Mouse (Mus musculus): ENCODE data around the gene Ankrd36. TPM values are rescaled to one million over a fixed set of nuclear protein-coding genes. Genes with fewer than 3 reads are reported as not detected.
A peak's percentile ranks its signal among the peaks of the same experiment; 100 is the strongest.

Ankrd36 gene
- polyA plus RNA-seq (2015; fragmentation: Nextera tagmentation; extraction: Ambion mirVana) = 0.12 and 0.13 TPM in 2 replicates

DNA sequence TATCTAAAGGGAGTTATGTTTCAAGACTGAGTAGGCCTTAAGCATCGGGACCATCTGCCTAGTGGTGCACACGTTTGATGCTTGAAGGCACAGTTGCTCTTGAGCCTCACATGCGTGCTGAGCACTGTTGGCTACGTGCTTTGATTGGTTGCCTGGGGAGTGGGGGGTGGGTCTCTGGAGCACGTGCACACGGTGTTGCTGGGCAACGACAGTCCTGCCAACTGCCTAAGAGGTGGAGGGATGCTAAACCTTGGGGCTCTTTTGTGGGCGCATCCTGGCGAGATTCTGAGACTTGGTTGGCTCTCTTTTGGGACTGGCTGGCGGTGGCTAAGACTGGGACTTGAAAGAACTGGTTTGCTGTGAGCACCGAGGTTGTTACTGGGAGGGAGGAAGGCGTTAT, at the start of gene Ankrd36:
Ankrd36 (plus strand) TSS at position 211 of the 400 bp plus-strand sequence.
- ATAC-seq (replicated peaks) = no peak
- no peaks in the 10 kb centered on the region for H3K4me1 ChIP-seq
- no peaks in the 10 kb centered on the region for H3K36me3 ChIP-seq (replicated peaks)
- no peak within 1 kb of the TSS for H3K9ac ChIP-seq
- no peak within 1 kb of the TSS for H3K4me3 ChIP-seq
- H3K27me3 ChIP-seq (replicated peaks) = no peaks in the 10 kb centered on the region
- no peak within 1 kb of the TSS for H3K27ac ChIP-seq
- no peaks in the 10 kb centered on the region for H3K9me3 ChIP-seq
- 64% methylated on average over 12 of the region's 12 CpGs for WGBS
- no peak within 1 kb of the TSS for H3K4me2 ChIP-seq

DNA sequence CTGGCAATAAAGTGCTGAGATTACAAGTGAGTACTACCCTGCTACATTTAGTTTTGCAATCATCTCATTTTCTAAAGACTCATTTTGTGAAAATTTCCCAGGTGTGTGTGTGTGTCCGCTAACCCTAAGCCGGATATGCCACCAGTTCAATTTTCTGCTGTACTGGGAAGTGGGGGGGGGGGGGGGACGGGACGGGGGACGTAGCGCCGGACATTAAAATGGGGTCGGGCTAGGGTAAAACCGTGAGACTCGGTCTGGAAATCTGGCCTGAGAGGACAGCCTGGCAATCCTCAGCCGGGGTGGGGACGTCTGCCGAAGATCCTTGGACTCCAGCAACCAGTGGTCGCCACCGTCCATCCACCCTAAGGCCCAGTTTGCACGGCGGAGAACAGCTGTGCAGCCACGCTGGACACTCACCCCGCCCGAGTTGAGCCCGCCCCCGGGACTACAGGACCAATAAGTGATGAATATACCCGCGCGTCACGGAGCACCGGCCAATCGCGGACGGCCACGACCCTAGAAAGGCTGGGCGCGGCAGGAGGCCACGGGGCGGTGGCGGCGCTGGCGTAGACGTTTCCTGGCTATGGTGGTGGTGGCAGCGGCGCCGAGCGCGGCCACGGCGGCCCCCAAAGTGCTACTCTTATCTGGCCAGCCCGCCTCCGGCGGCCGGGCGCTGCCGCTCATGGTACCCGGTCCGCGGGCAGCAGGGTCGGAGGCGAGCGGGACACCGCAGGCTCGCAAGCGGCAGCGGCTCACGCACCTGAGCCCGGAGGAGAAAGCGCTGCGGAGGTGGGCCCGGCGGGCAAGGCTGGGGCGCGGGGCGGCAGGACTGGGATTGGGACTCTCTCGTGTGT, 48.8 kb upstream of the Ankrd36 start, which contains the start of gene Xbp1:
Xbp1 (plus strand) TSS at position 248 of the 854 bp plus-strand sequence.
- Histone ChIP-seq H3K4me2 (peak within 1 kb of the TSS; percentile 72), H3K4me3 (peak within 1 kb of the TSS; percentile 95), H3K36me3 (replicated peaks) (peaks cover 28% of the 10 kb centered on the region), H3K4me1 (peaks cover 27% of the 10 kb centered on the region), H3K9me3 (no peaks in the 10 kb centered on the region), H3K27me3 (replicated peaks) (no peaks in the 10 kb centered on the region), H3K27ac (peak within 1 kb of the TSS; percentile 94), H3K9ac (peak within 1 kb of the TSS; percentile 98)
- ATAC-seq (replicated peaks) = peak; percentile 98
- WGBS = under 1% methylated on average over 72 of the region's 72 CpGs

DNA sequence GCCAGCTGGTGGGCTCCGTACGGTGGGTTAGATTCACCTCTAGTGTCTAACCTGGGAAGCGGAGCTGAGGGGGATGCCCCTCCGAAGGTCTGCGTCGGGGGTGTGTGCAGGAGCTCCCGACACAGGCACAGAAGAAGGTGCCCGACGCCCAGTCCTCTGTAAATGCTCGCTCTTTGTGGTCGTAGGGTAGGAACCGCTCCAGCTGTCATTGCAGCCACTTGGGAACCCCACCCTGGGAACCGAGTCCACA, 48.3 kb upstream of the Ankrd36 start:
- ATAC-seq (replicated peaks) = peak; percentile 61; the same call in 1 of the 2 replicates
- Histone ChIP-seq H3K4me1 (peaks cover 27% of the 10 kb centered on the region), H3K27me3 (replicated peaks) (no peaks in the 10 kb centered on the region), H3K4me2 (peak overlapping the region; percentile 72), H3K36me3 (replicated peaks) (peaks cover 32% of the 10 kb centered on the region), H3K4me3 (peak overlapping the region; percentile 95), H3K27ac (peak overlapping the region; percentile 94), H3K9ac (peak overlapping the region; percentile 98), H3K9me3 (no peaks in the 10 kb centered on the region)
- 0% methylated on average over 13 of the region's 13 CpGs for WGBS

DNA sequence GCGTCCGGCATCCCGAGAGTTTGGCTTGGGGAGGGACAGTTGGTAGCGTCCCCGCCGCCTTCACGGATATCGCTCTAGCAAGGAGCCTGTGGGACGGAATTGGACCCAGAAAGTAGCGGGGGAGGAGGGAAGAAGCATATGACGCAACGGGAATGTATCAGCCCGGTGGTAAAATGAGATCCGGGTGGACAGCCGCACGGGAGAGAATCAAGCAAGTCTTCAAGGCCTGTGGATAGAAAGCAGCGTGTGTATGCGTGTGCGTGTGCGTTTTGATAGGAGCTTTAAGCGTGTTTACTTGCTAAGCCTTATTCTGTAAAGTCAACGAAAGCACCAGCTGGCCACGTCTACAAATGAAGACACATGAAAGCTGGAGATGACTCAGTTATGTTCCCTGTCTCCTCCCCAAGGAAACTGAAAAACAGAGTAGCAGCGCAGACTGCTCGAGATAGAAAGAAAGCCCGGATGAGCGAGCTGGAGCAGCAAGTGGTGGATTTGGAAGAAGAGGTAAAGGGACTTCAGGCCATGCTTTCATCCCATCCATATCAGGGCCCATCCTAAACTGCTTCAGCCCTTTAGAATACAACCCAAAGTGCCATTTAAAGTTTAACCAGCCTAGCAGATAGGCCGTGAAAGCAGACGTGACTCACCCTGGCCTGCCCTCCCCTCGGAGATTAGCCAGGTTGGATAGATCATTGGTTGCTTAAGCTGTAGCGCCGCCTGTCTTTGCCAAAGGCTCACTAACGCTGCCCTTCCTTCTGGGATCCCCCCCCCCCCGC, 47.8 kb upstream of the Ankrd36 start:
- H3K4me2 ChIP-seq = peak overlapping the region; percentile 72
- H3K27ac ChIP-seq = peak overlapping the region; percentile 94
- peak overlapping the region; percentile 98 for H3K9ac ChIP-seq
- peak; percentile 29 for ATAC-seq (replicated peaks)
- H3K4me3 ChIP-seq = peak overlapping the region; percentile 95
- no peaks in the 10 kb centered on the region for H3K27me3 ChIP-seq (replicated peaks)
- H3K4me1 ChIP-seq = peaks cover 27% of the 10 kb centered on the region
- H3K9me3 ChIP-seq = no peaks in the 10 kb centered on the region
- under 1% methylated on average over 34 of the region's 34 CpGs for WGBS
- H3K36me3 ChIP-seq (replicated peaks) = peaks cover 32% of the 10 kb centered on the region

DNA sequence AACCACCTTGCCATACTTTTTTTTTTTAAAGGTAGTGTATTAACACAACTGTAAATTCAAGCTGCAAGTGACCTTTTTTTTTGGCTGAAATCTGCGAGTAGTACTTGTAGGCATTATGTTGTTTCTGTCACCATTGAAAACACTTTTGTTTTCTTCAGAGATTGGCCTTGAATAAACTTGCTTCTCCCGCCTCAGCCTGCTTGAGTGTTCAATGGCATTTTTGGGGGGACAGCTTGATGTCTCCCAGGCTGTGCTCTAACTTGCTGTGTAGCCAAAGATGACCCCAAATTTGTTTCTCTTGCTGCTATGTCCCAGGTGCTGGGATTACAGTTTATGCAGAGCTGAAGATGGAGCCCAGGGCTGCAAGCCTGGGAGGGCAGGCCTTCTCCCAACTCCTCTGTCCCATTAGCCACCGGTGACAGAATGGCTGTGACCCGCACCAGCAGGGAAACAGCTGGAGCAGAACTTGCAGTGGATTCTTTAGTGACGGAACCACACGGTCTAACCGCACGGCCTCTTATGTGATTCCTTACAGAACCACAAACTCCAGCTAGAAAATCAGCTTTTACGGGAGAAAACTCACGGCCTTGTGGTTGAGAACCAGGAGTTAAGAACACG, 46.6 kb upstream of the Ankrd36 start:
- Histone ChIP-seq H3K36me3 (replicated peaks) (peaks cover 32% of the 10 kb centered on the region), H3K27me3 (replicated peaks) (no peaks in the 10 kb centered on the region), H3K27ac (no peak overlapping the region), H3K4me2 (peak overlapping the region; percentile 72; the same call in 1 of the 2 replicates), H3K9me3 (no peaks in the 10 kb centered on the region), H3K4me1 (peaks cover 27% of the 10 kb centered on the region), H3K9ac (no peak overlapping the region), H3K4me3 (no peak overlapping the region)
- WGBS = 91% methylated on average over 11 of the region's 11 CpGs
- ATAC-seq (replicated peaks) = no peak

DNA sequence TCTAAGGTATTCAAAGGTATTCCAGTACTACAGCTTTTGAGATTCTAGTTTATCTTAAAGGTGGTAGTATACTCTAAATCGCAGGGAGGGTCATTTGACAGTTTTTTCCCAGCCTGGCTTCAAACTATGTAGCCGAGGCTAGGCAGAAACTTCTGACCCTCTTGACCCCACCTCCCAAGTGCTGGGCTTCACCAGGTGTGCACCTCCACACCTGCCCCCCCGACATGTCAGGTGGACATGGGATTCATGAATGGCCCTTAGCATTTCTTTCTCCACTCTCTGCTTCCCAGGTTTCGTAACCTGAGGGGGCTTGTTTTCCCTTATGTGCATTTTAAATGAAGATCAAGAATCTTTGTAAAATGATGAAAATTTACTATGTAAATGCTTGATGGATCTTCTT, 44.1 kb upstream of the Ankrd36 start:
- no peak overlapping the region for H3K27ac ChIP-seq
- H3K36me3 ChIP-seq (replicated peaks) = peaks cover 37% of the 10 kb centered on the region
- whole genome bisulfite sequencing = 87% methylated on average over 4 of the region's 4 CpGs
- H3K9ac ChIP-seq = no peak overlapping the region
- ATAC-seq (replicated peaks) = no peak
- H3K9me3 ChIP-seq = no peaks in the 10 kb centered on the region
- no peak overlapping the region for H3K4me2 ChIP-seq
- peaks cover 27% of the 10 kb centered on the region for H3K4me1 ChIP-seq
- H3K4me3 ChIP-seq = no peak overlapping the region
- no peaks in the 10 kb centered on the region for H3K27me3 ChIP-seq (replicated peaks)

DNA sequence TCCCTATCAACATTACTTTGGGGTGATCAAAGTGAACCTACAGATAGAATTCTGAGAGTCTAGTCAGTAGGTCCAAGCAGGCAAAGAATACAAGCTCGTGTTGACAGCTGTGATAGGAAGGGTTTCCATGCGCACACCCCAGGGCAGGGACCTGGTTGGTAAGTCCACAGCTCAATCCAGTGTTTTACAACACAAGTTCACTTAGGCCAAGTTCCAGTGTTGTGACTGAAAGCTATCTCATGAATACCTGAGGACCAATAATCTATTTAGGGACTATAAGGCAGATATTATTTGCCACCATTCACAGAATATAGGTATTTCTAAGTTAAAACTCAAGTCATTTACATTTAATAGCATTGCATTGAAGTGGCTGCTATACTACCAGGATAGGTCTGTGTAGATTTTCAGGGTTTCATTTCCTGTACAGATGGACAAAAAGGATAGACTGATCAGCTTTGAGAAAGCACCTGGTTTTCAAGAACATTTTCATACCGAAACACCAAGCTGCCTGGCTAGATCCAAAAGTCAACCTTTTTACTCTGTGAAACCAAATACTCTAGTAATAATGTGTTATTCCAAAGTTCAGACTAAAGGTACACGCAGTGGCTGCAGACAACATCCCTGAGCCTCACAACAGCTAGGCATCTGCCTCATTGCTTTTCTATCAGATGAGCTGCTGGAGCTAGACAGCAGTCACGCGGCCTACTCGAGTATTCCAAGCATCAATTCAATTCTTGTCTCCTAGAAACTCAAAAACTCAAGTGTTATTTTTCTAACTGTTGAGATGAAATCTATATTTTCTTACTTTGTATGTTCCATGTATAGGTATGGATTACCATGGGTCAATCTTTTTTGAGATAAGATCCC, 42.7 kb upstream of the Ankrd36 start:
- ATAC-seq (replicated peaks) = no peak
- H3K36me3 ChIP-seq (replicated peaks) = peaks cover 48% of the 10 kb centered on the region
- no peaks in the 10 kb centered on the region for H3K27me3 ChIP-seq (replicated peaks)
- H3K4me3 ChIP-seq = no peak overlapping the region
- H3K4me1 ChIP-seq = peaks cover 25% of the 10 kb centered on the region
- no peaks in the 10 kb centered on the region for H3K9me3 ChIP-seq
- H3K27ac ChIP-seq = no peak overlapping the region
- WGBS = 95% methylated on average over 7 of the region's 7 CpGs
- no peak overlapping the region for H3K4me2 ChIP-seq
- no peak overlapping the region for H3K9ac ChIP-seq

DNA sequence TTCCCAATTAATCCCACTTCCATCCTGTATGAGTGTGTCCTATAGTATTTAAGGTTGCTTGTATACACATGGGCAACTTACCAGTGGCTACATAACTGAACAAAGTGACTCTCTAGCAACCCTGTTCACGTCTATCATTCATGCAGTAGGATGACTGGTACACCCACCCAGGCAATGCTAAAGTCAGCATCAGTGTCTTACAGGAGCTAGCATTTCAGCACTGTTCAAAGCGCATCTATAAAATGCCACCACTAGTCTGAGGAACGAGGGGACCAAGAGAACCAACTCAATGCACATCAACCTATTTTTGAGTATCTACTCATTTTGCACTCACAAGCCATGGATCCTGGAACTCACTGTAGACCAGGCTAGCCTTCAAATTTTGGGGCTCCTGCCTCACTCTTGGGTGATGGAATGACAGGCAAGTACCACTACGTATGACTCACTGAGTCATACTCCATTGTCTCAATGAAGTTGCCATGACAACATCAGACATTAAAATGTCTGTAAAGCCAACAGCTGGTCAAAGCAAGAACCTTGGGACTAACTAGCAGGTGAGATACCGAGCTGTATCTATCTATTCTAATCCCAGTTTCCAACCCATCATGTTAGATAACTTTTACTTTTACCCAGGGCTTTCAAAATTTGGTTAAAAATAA, 41.5 kb upstream of the Ankrd36 start:
- no peak for ATAC-seq (replicated peaks)
- Histone ChIP-seq H3K4me2 (no peak overlapping the region), H3K4me1 (peaks cover 13% of the 10 kb centered on the region), H3K36me3 (replicated peaks) (peaks cover 49% of the 10 kb centered on the region), H3K9me3 (no peaks in the 10 kb centered on the region), H3K27ac (no peak overlapping the region), H3K27me3 (replicated peaks) (no peaks in the 10 kb centered on the region), H3K9ac (no peak overlapping the region), H3K4me3 (no peak overlapping the region)
- WGBS = 83% methylated on average over 5 of the region's 5 CpGs

DNA sequence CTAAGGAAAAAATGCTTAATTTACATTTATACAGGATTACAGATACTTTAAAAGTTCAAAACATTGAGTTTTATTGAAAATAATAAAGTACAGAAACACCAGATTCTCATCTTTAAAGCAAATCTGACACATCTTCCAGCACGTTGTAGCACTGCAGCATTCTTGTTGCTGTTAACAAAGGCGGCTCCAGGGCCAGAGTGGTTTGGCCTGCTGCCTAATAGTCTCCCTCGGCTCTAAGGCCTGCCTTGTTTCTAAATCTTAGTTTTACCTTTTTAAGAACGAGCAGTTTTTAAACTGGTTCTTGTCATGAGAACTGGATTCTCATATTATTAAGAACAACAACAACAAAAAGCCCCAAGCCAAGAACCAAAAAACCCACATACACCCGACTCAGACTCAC, 40.6 kb upstream of the Ankrd36 start:
- peaks cover 49% of the 10 kb centered on the region for H3K36me3 ChIP-seq (replicated peaks)
- no peak overlapping the region for H3K4me3 ChIP-seq
- no peaks in the 10 kb centered on the region for H3K27me3 ChIP-seq (replicated peaks)
- H3K27ac ChIP-seq = no peak overlapping the region
- no peaks in the 10 kb centered on the region for H3K9me3 ChIP-seq
- H3K4me2 ChIP-seq = no peak overlapping the region
- no peak overlapping the region for H3K9ac ChIP-seq
- no peak for ATAC-seq (replicated peaks)
- WGBS = 71% methylated on average over 5 of the region's 5 CpGs
- H3K4me1 ChIP-seq = peaks cover 5% of the 10 kb centered on the region

DNA sequence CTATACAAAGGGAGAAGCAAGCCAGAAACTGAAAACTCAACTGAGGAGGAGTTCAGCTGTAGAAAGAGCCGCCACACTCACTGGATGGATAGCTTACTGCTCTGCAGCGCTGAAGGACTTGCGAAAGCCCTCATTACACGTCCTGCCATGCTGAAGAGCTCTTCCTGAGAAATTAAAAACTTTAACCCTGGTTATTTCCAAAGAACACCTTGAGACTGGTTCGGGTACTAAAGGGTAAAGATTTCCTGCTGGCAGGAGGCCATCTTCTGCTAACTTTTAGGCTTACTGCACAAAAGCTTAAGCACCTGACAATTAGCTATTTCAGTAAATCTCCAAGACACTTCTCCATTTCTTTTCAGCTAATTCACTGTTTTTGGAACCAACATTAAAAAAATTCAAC, 39.3 kb upstream of the Ankrd36 start:
- no peak for ATAC-seq (replicated peaks)
- H3K9me3 ChIP-seq = no peaks in the 10 kb centered on the region
- H3K36me3 ChIP-seq (replicated peaks) = peaks cover 45% of the 10 kb centered on the region
- H3K27ac ChIP-seq = no peak overlapping the region
- no peak overlapping the region for H3K4me3 ChIP-seq
- no peak overlapping the region for H3K4me2 ChIP-seq
- H3K27me3 ChIP-seq (replicated peaks) = no peaks in the 10 kb centered on the region
- no peaks in the 10 kb centered on the region for H3K4me1 ChIP-seq
- WGBS = 81% methylated on average over 5 of the region's 5 CpGs
- H3K9ac ChIP-seq = no peak overlapping the region

DNA sequence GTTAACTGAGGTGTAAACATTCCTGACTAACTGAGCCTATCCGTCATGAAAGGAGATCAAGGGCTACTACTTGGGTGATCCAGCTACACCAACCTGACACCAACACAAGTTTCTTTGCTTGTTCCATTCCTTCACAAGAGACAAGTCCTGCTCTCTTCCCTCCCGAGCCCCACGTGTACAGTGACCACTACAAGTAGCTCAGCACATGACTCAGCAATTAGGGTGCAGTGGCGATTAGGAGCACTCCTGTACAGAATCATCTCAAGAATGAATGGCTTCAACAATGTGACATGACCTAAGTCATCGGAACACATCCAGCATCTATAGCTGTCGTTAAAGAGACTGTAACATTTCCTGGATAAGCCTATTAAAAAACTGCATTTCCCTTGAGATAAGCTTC, 38.8 kb upstream of the Ankrd36 start:
- Histone ChIP-seq H3K4me1 (no peaks in the 10 kb centered on the region), H3K9ac (no peak overlapping the region), H3K27ac (no peak overlapping the region), H3K4me3 (no peak overlapping the region), H3K36me3 (replicated peaks) (peaks cover 40% of the 10 kb centered on the region), H3K4me2 (no peak overlapping the region), H3K9me3 (no peaks in the 10 kb centered on the region), H3K27me3 (replicated peaks) (no peaks in the 10 kb centered on the region)
- 74% methylated on average over 6 of the region's 6 CpGs for WGBS
- no peak for ATAC-seq (replicated peaks)

Data from midbrain, embryonic 15.5 days (tissue).